Mouse (Mus musculus): ENCODE measurements around the gene Phf14. TPM values are rescaled to one million over a fixed set of nuclear protein-coding genes. Genes with fewer than 3 reads are reported as not detected.
"Not testable (repeated sequence)": the region's sequence is repeated elsewhere in the genome, so short reads cannot be mapped to it uniquely, and the experiment has no call there.

Gene Phf14
- polyA plus RNA-seq, 1 experiment from 2014 or later: 47.7 TPM

GRCm38 (mm10) chr6:12107326-12107725, 199.7 kb downstream of the Phf14 start:
- ATAC-seq (ENCODE audit: low FRiP score, low TSS enrichment): no peak
- no peaks in the 10 kb centered on the region for H3K9me3 ChIP-seq (ENCODE audit: low read length)
- no peak overlapping the region for H3K4me2 ChIP-seq (replicated peaks; ENCODE audit: low read depth, low read length)
- no peaks in the 10 kb centered on the region for H3K36me3 ChIP-seq (ENCODE audit: insufficient read depth, low read length)
- 52% methylated on average over 10 of the region's 10 CpGs for WGBS
- H3K27ac ChIP-seq (ENCODE audit: low read length): no peak overlapping the region
- H3K4me3 ChIP-seq (ENCODE audit: low read length): no peak overlapping the region
- H3K4me1 ChIP-seq (ENCODE audit: insufficient read depth, low read length): 0 out of 2 replicates have a peak, but pooled peaks cover 5% of the 10 kb centered on the region
- H3K27me3 ChIP-seq (ENCODE audit: insufficient read depth, low read length): no peaks in the 10 kb centered on the region
- no peak overlapping the region for H3K9ac ChIP-seq (replicated peaks; ENCODE audit: low read length)

GRCm38 (mm10) chr6:12107786-12108185, 200.2 kb downstream of the Phf14 start:
- Histone ChIP-seq H3K27me3 (ENCODE audit: insufficient read depth, low read length) (no peaks in the 10 kb centered on the region), H3K4me2 (replicated peaks; ENCODE audit: low read depth, low read length) (no peak overlapping the region), H3K36me3 (ENCODE audit: insufficient read depth, low read length) (no peaks in the 10 kb centered on the region), H3K4me1 (ENCODE audit: insufficient read depth, low read length) (0 out of 2 replicates have a peak, but pooled peaks cover 5% of the 10 kb centered on the region), H3K4me3 (ENCODE audit: low read length) (no peak overlapping the region), H3K9me3 (ENCODE audit: low read length) (no peaks in the 10 kb centered on the region), H3K27ac (ENCODE audit: low read length) (no peak overlapping the region), H3K9ac (replicated peaks; ENCODE audit: low read length) (no peak overlapping the region)
- 23% methylated on average over 8 of the region's 8 CpGs for WGBS
- no peak for ATAC-seq (ENCODE audit: low FRiP score, low TSS enrichment)

- no peak overlapping the region for H3K4me3 ChIP-seq (ENCODE audit: low read length)
- no peak overlapping the region for H3K9ac ChIP-seq (replicated peaks; ENCODE audit: low read length)
- peak overlapping the region; percentile 55 for H3K27ac ChIP-seq (ENCODE audit: low read length)
- H3K4me2 ChIP-seq (replicated peaks; ENCODE audit: low read depth, low read length): peak overlapping the region; percentile 10; the same call in 1 of the 2 replicates
- WGBS: 15% methylated on average over 11 of the region's 11 CpGs
- ATAC-seq (ENCODE audit: low FRiP score, low TSS enrichment): peak; percentile 94
- H3K27me3 ChIP-seq (ENCODE audit: insufficient read depth, low read length): no peaks in the 10 kb centered on the region
- H3K36me3 ChIP-seq (ENCODE audit: insufficient read depth, low read length): no peaks in the 10 kb centered on the region
- peaks cover 23% of the 10 kb centered on the region for H3K4me1 ChIP-seq (ENCODE audit: insufficient read depth, low read length)
- no peaks in the 10 kb centered on the region for H3K9me3 ChIP-seq (ENCODE audit: low read length)
These were observed 209.6 kb downstream of the Phf14 start for GRCm38 (mm10) chr6:12116926-12117818.

- peaks cover 23% of the 10 kb centered on the region for H3K4me1 ChIP-seq (ENCODE audit: insufficient read depth, low read length)
- no peaks in the 10 kb centered on the region for H3K9me3 ChIP-seq (ENCODE audit: low read length)
- no peak overlapping the region for H3K4me3 ChIP-seq (ENCODE audit: low read length)
- peak overlapping the region; percentile 8; the same call in 1 of the 2 replicates for H3K4me2 ChIP-seq (replicated peaks; ENCODE audit: low read depth, low read length)
- no peak overlapping the region for H3K9ac ChIP-seq (replicated peaks; ENCODE audit: low read length)
- H3K36me3 ChIP-seq (ENCODE audit: insufficient read depth, low read length): no peaks in the 10 kb centered on the region
- 18% methylated on average over 9 of the region's 9 CpGs for WGBS
- peak overlapping the region; percentile 39; the same call in 1 of the 2 replicates for H3K27ac ChIP-seq (ENCODE audit: low read length)
- ATAC-seq (ENCODE audit: low FRiP score, low TSS enrichment): peak; percentile 11; the same call in 1 of the 2 replicates
- no peaks in the 10 kb centered on the region for H3K27me3 ChIP-seq (ENCODE audit: insufficient read depth, low read length)
These were observed 210.4 kb downstream of the Phf14 start for GRCm38 (mm10) chr6:12117819-12118570.

GRCm38 (mm10) chr6:12122759-12123158, 215.2 kb downstream of the Phf14 start:
- Histone ChIP-seq H3K9me3 (ENCODE audit: low read length) (no peaks in the 10 kb centered on the region), H3K4me1 (ENCODE audit: insufficient read depth, low read length) (peaks cover 13% of the 10 kb centered on the region), H3K36me3 (ENCODE audit: insufficient read depth, low read length) (no peaks in the 10 kb centered on the region), H3K9ac (replicated peaks; ENCODE audit: low read length) (no peak overlapping the region), H3K27ac (ENCODE audit: low read length) (no peak overlapping the region), H3K4me2 (replicated peaks; ENCODE audit: low read depth, low read length) (no peak overlapping the region), H3K4me3 (ENCODE audit: low read length) (no peak overlapping the region), H3K27me3 (ENCODE audit: insufficient read depth, low read length) (no peaks in the 10 kb centered on the region)
- ATAC-seq (ENCODE audit: low FRiP score, low TSS enrichment): no peak

GRCm38 (mm10) chr6:12125031-12125803, 217.6 kb downstream of the Phf14 start:
- peak; percentile 88; the same call in 1 of the 2 replicates for ATAC-seq (ENCODE audit: low FRiP score, low TSS enrichment)
- Histone ChIP-seq H3K27ac (ENCODE audit: low read length) (no peak overlapping the region; the same call in 1 of the 2 replicates), H3K4me1 (ENCODE audit: insufficient read depth, low read length) (no peaks in the 10 kb centered on the region), H3K9me3 (ENCODE audit: low read length) (no peaks in the 10 kb centered on the region), H3K9ac (replicated peaks; ENCODE audit: low read length) (no peak overlapping the region), H3K4me2 (replicated peaks; ENCODE audit: low read depth, low read length) (peak overlapping the region; percentile 29; the same call in 1 of the 2 replicates), H3K4me3 (ENCODE audit: low read length) (no peak overlapping the region), H3K27me3 (ENCODE audit: insufficient read depth, low read length) (no peaks in the 10 kb centered on the region), H3K36me3 (ENCODE audit: insufficient read depth, low read length) (no peaks in the 10 kb centered on the region)
- 34% methylated on average over 17 of the region's 17 CpGs for WGBS

- WGBS: 90% methylated on average over 7 of the region's 7 CpGs
These were observed 219.0 kb downstream of the Phf14 start for GRCm38 (mm10) chr6:12126601-12127000.

GRCm38 (mm10) chr6:12127287-12127686, 219.7 kb downstream of the Phf14 start:
- Histone ChIP-seq H3K27me3 (ENCODE audit: insufficient read depth, low read length) (no peaks in the 10 kb centered on the region), H3K27ac (ENCODE audit: low read length) (no peak overlapping the region), H3K9ac (replicated peaks; ENCODE audit: low read length) (no peak overlapping the region), H3K36me3 (ENCODE audit: insufficient read depth, low read length) (no peaks in the 10 kb centered on the region), H3K9me3 (ENCODE audit: low read length) (no peaks in the 10 kb centered on the region), H3K4me1 (ENCODE audit: insufficient read depth, low read length) (no peaks in the 10 kb centered on the region), H3K4me2 (replicated peaks; ENCODE audit: low read depth, low read length) (no peak overlapping the region), H3K4me3 (ENCODE audit: low read length) (no peak overlapping the region)
- WGBS: 84% methylated on average over 4 of the region's 4 CpGs
- ATAC-seq (ENCODE audit: low FRiP score, low TSS enrichment): no peak

More at GRCm38 (mm10) chr6:12126601-12127000, 219.0 kb downstream of the Phf14 start:
- H3K9ac ChIP-seq (replicated peaks; ENCODE audit: low read length); H3K4me1 ChIP-seq (ENCODE audit: insufficient read depth, low read length); H3K36me3 ChIP-seq (ENCODE audit: insufficient read depth, low read length); H3K4me2 ChIP-seq (replicated peaks; ENCODE audit: low read depth, low read length); H3K27me3 ChIP-seq (ENCODE audit: insufficient read depth, low read length); H3K27ac ChIP-seq (ENCODE audit: low read length); H3K4me3 ChIP-seq (ENCODE audit: low read length); ATAC-seq (ENCODE audit: low FRiP score, low TSS enrichment); H3K9me3 ChIP-seq (ENCODE audit: low read length): not testable (repeated sequence)

Measured in kidney, embryonic 16.5 days (tissue).